Mouse (Mus musculus) urinary bladder, postnatal 0 days (tissue): ENCODE measurements around the gene Rspo3. TPM values are rescaled to one million over a fixed set of nuclear protein-coding genes. Genes with fewer than 3 reads are reported as not detected.

ENCODE experiments used
- polyA plus RNA-seq: library from polyadenylated mRNA; unstranded; fragments of >200 nt; fragmentation: Nextera tagmentation; extraction: Ambion mirVana; gene quantifications from 2 replicates; pipeline ENCODE4 v1.2.1, GENCODE M21; 2015

Gene Rspo3
- 0.45 and 0.53 TPM in 2 replicates for polyA plus RNA-seq

DNA sequence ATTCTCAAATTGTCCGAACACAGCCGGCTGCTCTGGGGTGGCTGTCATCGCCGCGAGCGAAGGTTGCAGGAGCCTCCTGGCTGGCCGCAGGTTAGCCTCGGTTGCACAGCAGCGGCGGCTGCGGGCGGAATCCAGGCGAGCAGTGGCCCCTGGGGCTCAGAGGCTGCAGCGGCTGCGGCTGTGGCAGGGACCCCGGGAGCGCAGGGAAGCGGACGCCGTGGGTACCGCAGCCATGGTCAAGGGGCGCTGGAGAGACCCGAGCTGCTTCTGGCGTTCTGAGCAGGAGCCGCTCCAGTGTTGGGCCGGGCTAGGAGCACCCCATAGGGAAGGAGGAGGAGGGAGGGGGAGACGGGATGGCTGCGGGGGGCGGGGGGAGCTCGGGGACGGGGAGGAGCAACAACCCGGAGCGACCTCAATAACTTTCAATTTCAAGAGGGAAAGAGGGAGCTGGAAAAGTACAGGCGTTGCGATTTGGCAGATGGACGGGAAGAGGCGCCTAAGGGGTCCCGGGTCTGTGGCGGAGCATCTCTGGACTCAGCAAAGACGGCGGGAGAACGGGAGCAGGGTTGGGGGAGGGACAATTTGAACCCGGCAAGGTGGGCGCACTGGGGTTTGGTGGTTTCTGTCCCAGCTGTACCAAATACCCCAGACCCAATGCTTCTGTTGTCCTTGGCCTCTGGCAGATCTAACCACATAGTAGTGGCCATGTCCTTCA lies at the start of gene Rspo3:
Gene Rspo3, minus strand, starts transcription at position 322 of the 715 bp plus-strand sequence.

Other genes starting within 250 kb of the Rspo3 start
- gene Echdc1, start 222.7 kb downstream of the Rspo3 start, polyA plus RNA-seq, result 27.9 and 39.5 TPM in 2 replicates
- 24.8 and 30.3 TPM in 2 replicates for gene Rnf146, start 173.4 kb downstream of the Rspo3 start, polyA plus RNA-seq